Mouse (Mus musculus) heart, embryonic 13.5 days (tissue): ENCODE results near the gene Aldoart1. TPM values are rescaled to one million over a fixed set of nuclear protein-coding genes. Genes with fewer than 3 reads are reported as not detected.

Experiments
- ATAC-seq: fragments of 200-750 bp; cut with Nextera tagmentation; 2 replicates; pipeline ENCODE4 v1.8.0; 2017; ENCODE audit warnings: moderate TSS enrichment; ENCODE audit not compliant: insufficient number of reproducible peaks, low FRiP score, low TSS enrichment; ENCODE audit errors: extremely low read depth
- H3K27ac ChIP-seq: fragments of 300-500 bp; sonication (generic); replicated peaks from 2 replicates; pipeline ENCODE4 v1.5.1; 2015; ENCODE audit warnings: moderate library complexity, mild to moderate bottlenecking, inconsistent platforms
- H3K27me3 ChIP-seq: fragments of 300-500 bp; sonication (generic); replicated peaks from 2 replicates; pipeline ENCODE4 v1.6.1; 2015; ENCODE audit warnings: mild to moderate bottlenecking, inconsistent platforms
- H3K36me3 ChIP-seq: fragments of 300-500 bp; sonication (generic); 2 replicates; pipeline ENCODE4 v1.6.1; 2015; ENCODE audit warnings: mild to moderate bottlenecking, inconsistent platforms
- H3K4me1 ChIP-seq: fragments of 300-500 bp; sonication (generic); 2 replicates; pipeline ENCODE4 v1.6.1; 2015; ENCODE audit warnings: inconsistent platforms
- H3K4me2 ChIP-seq: fragments of 300-500 bp; sonication (generic); 2 replicates; pipeline ENCODE4 v1.6.1; 2015; ENCODE audit warnings: inconsistent platforms, mild to moderate bottlenecking, moderate library complexity
- H3K4me3 ChIP-seq: fragments of 300-500 bp; sonication (generic); 2 replicates; pipeline ENCODE4 v1.5.1; 2015; ENCODE audit warnings: moderate library complexity, mild to moderate bottlenecking, inconsistent platforms
- H3K9ac ChIP-seq: fragments of 300-500 bp; sonication (generic); 2 replicates; pipeline ENCODE4 v1.6.1; 2015; ENCODE audit warnings: inconsistent platforms, mild to moderate bottlenecking, moderate library complexity
- H3K9me3 ChIP-seq: fragments of 300-500 bp; sonication (generic); 2 replicates; pipeline ENCODE4 v1.6.1; 2016; ENCODE audit warnings: inconsistent platforms
- WGBS: fragments of 180-500 bp; shearing (Covaris S2); methylation state at CpG from one replicate; pipeline ENCODE4 v1.1.7; 2015; ENCODE audit warnings: mixed read lengths; 5-methylcytosine and 5-hydroxymethylcytosine counted together
- polyA plus RNA-seq: library from polyadenylated mRNA; unstranded; fragments of >200 nt; fragmentation: Nextera tagmentation; extraction: Ambion mirVana; gene quantifications from 2 replicates; pipeline ENCODE4 v1.2.1, GENCODE M21; 2015

Gene Aldoart1
- polyA plus RNA-seq, result 0.08 and 0.13 TPM in 2 replicates

GRCm38 (mm10) chr4:72852534-72852933 is at the start of gene Aldoart1:
Aldoart1 (minus strand) TSS chr4:72852634.
- 83% methylated on average over 9 of the region's 9 CpGs for WGBS

GRCm38 (mm10) chr4:72901566-72901965 is 49.1 kb upstream of the Aldoart1 start:
- Histone ChIP-seq H3K9ac (no peak overlapping the region), H3K4me3 (no peak overlapping the region), H3K9me3 (no peaks in the 10 kb centered on the region), H3K27me3 (no peaks in the 10 kb centered on the region), H3K4me1 (no peaks in the 10 kb centered on the region), H3K27ac (no peak overlapping the region), H3K4me2 (no peak overlapping the region), H3K36me3 (no peaks in the 10 kb centered on the region)
- no peak for ATAC-seq
- 63% methylated on average over 1 of the region's 1 CpGs for WGBS

More at GRCm38 (mm10) chr4:72852534-72852933, at the start of gene Aldoart1:
- no peak for ATAC-seq
- Histone ChIP-seq H3K27me3 (no peaks in the 10 kb centered on the region), H3K4me3 (no peak within 1 kb of the TSS), H3K9ac (no peak within 1 kb of the TSS), H3K4me2 (no peak within 1 kb of the TSS), H3K4me1 (no peaks in the 10 kb centered on the region), H3K9me3 (no peaks in the 10 kb centered on the region), H3K27ac (no peak within 1 kb of the TSS), H3K36me3 (no peaks in the 10 kb centered on the region)

- Histone ChIP-seq H3K27ac (no peak overlapping the region), H3K4me1 (no peaks in the 10 kb centered on the region), H3K27me3 (no peaks in the 10 kb centered on the region), H3K9ac (no peak overlapping the region), H3K36me3 (no peaks in the 10 kb centered on the region), H3K4me2 (no peak overlapping the region), H3K4me3 (no peak overlapping the region), H3K9me3 (no peaks in the 10 kb centered on the region)
- ATAC-seq, result no peak
- 70% methylated on average over 2 of the region's 2 CpGs for WGBS
Measured at GRCm38 (mm10) chr4:72865371-72866075, 13.1 kb upstream of the Aldoart1 start.

- ATAC-seq, result no peak
- Histone ChIP-seq H3K27me3 (no peaks in the 10 kb centered on the region), H3K4me2 (no peak overlapping the region), H3K27ac (no peak overlapping the region), H3K9ac (no peak overlapping the region), H3K9me3 (no peaks in the 10 kb centered on the region), H3K4me3 (no peak overlapping the region), H3K4me1 (no peaks in the 10 kb centered on the region), H3K36me3 (no peaks in the 10 kb centered on the region)
Measured at GRCm38 (mm10) chr4:72844276-72844675, 8.2 kb downstream of the Aldoart1 start.

- no peak overlapping the region for H3K4me2 ChIP-seq
- no peaks in the 10 kb centered on the region for H3K9me3 ChIP-seq
- no peak overlapping the region for H3K9ac ChIP-seq
- H3K4me1 ChIP-seq, result no peaks in the 10 kb centered on the region
- H3K27me3 ChIP-seq, result no peaks in the 10 kb centered on the region
- ATAC-seq, result no peak
- no peaks in the 10 kb centered on the region for H3K36me3 ChIP-seq
- no peak overlapping the region for H3K4me3 ChIP-seq
- H3K27ac ChIP-seq, result no peak overlapping the region
Measured at GRCm38 (mm10) chr4:72843025-72843424, 9.4 kb downstream of the Aldoart1 start.

- Histone ChIP-seq H3K4me1 (no peaks in the 10 kb centered on the region), H3K27ac (no peak overlapping the region), H3K4me3 (no peak overlapping the region), H3K4me2 (no peak overlapping the region), H3K9ac (no peak overlapping the region), H3K9me3 (no peaks in the 10 kb centered on the region; the same call in 1 of the 2 replicates), H3K36me3 (no peaks in the 10 kb centered on the region), H3K27me3 (no peaks in the 10 kb centered on the region)
- 52% methylated on average over 2 of the region's 2 CpGs for WGBS
- no peak for ATAC-seq
Measured at GRCm38 (mm10) chr4:72836430-72836829, 16.0 kb downstream of the Aldoart1 start.

DNA sequence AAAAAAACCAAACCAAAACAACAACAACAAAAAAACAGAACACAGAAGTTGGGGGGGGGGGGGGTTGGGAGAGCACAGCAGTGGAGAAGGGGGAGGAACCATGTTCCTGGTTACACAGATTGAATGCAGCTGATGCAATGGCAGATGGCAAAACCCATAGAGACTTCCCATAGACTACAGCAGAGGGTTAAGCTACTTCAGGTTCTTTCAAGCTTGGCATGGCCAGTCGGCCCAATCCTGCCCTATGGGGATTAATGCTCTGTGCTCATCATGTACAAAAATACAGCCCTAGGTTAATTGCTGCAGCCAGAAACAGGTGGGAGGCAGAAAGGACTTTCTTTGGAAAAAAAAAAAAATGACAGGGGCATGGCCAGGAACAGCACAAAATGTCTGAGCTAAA is 17.0 kb downstream of the Aldoart1 start:
- no peak overlapping the region for H3K9ac ChIP-seq
- H3K27me3 ChIP-seq, result no peaks in the 10 kb centered on the region
- H3K9me3 ChIP-seq, result no peaks in the 10 kb centered on the region; the same call in 1 of the 2 replicates
- ATAC-seq, result no peak
- 53% methylated on average over 1 of the region's 1 CpGs for WGBS
- H3K27ac ChIP-seq, result no peak overlapping the region
- H3K4me2 ChIP-seq, result no peak overlapping the region
- no peaks in the 10 kb centered on the region for H3K36me3 ChIP-seq
- H3K4me3 ChIP-seq, result no peak overlapping the region
- no peaks in the 10 kb centered on the region for H3K4me1 ChIP-seq

DNA sequence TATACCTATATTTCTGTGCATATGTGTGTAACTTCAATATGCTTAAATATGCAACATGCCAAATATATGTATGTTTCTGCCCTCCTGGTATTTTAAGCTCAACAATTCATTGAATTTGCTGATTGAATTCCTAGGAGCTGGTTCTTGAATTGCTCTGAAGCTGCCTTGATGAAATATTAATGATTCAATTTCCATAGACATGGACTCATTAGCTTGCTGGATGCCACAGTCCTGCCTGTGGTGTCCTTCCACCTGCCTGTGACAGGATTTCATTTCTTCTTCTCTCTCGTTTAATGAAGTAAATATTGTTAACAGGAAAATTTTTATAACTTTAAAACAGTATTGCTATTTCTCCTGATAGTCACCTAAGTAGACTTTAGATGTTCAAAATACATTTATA is 51.6 kb downstream of the Aldoart1 start:
- Histone ChIP-seq H3K4me2 (no peak overlapping the region), H3K9ac (no peak overlapping the region), H3K36me3 (no peaks in the 10 kb centered on the region), H3K27ac (no peak overlapping the region), H3K9me3 (no peaks in the 10 kb centered on the region), H3K4me3 (no peak overlapping the region), H3K27me3 (no peaks in the 10 kb centered on the region), H3K4me1 (no peaks in the 10 kb centered on the region)
- no peak for ATAC-seq
- WGBS, result 42% methylated on average over 1 of the region's 1 CpGs
